Mouse (Mus musculus) limb, embryonic 11.5 days (tissue): ENCODE measurements around the gene Cyth1. TPM values are rescaled to one million over a fixed set of nuclear protein-coding genes. Genes with fewer than 3 reads are reported as not detected.

Experiments used
- ATAC-seq: fragments of 200-750 bp; cut with Nextera tagmentation; 2 replicates; pipeline ENCODE4 v1.8.0; 2017; ENCODE audit warnings: low read depth; ENCODE audit not compliant: insufficient number of reproducible peaks, low FRiP score, low TSS enrichment
- DNase-seq: peaks from one replicate; pipeline ENCODE4 v3.0.0-alpha.2; 2015; ENCODE audit warnings: low spot score
- H3K27ac ChIP-seq: fragments of 300-500 bp; sonication (generic); replicated peaks from 2 replicates; pipeline ENCODE4 v1.5.1; 2014; ENCODE audit warnings: low read depth, mild to moderate bottlenecking, low read length
- H3K27me3 ChIP-seq: fragments of 300-500 bp; sonication (generic); 2 replicates; pipeline ENCODE4 v1.6.1; 2014; ENCODE audit warnings: mild to moderate bottlenecking, low read length, mixed read lengths; ENCODE audit not compliant: control insufficient read depth, insufficient read depth
- H3K36me3 ChIP-seq: fragments of 300-500 bp; sonication (generic); 2 replicates; pipeline ENCODE4 v1.6.1; 2014; ENCODE audit warnings: mild to moderate bottlenecking, low read length, moderate library complexity, mixed read lengths; ENCODE audit not compliant: control insufficient read depth, insufficient read depth
- H3K4me1 ChIP-seq: fragments of 300-500 bp; sonication (generic); 2 replicates; pipeline ENCODE4 v1.6.1; 2014; ENCODE audit warnings: low read length, mixed read lengths; ENCODE audit not compliant: control insufficient read depth, insufficient read depth
- H3K4me2 ChIP-seq: fragments of 300-500 bp; sonication (generic); 2 replicates; pipeline ENCODE4 v1.6.1; 2014; ENCODE audit warnings: low read depth, mild to moderate bottlenecking, moderate library complexity; ENCODE audit not compliant: severe bottlenecking
- H3K4me3 ChIP-seq: fragments of 300-500 bp; sonication (generic); 2 replicates; pipeline ENCODE4 v1.5.1; 2014; ENCODE audit warnings: low read depth, low read length
- H3K9ac ChIP-seq: fragments of 300-500 bp; sonication (generic); 2 replicates; pipeline ENCODE4 v1.6.1; 2014; ENCODE audit warnings: mild to moderate bottlenecking, low read length
- H3K9me3 ChIP-seq: fragments of 300-500 bp; sonication (generic); 2 replicates; pipeline ENCODE4 v1.6.1; 2016; ENCODE audit warnings: low read length; ENCODE audit not compliant: control insufficient read depth
- WGBS: fragments of 180-500 bp; shearing (Covaris S2); extraction: QIAGEN DNeasy Blood & Tissue Kit; methylation state at CpG from one replicate; pipeline ENCODE4 v1.1.7; 2014; 5-methylcytosine and 5-hydroxymethylcytosine counted together
- polyA plus RNA-seq: library from polyadenylated mRNA; unstranded; fragments of >200 nt; fragmentation: Nextera tagmentation; extraction: Ambion mirVana; gene quantifications from 2 replicates; pipeline ENCODE4 v1.2.1, GENCODE M21; 2014

Cyth1 gene
- polyA plus RNA-seq, 1 experiment from 2014 or later = 16.2 TPM

- H3K4me2 ChIP-seq = no peak overlapping the region
- H3K9me3 ChIP-seq = no peaks in the 10 kb centered on the region
- DNase-seq (no peak), ATAC-seq (no peak)
- H3K27ac ChIP-seq = no peak overlapping the region
- no peaks in the 10 kb centered on the region for H3K4me1 ChIP-seq
- H3K27me3 ChIP-seq = no peaks in the 10 kb centered on the region
- 48% methylated on average over 9 of the region's 9 CpGs for WGBS
- no peaks in the 10 kb centered on the region for H3K36me3 ChIP-seq
- H3K4me3 ChIP-seq = no peak overlapping the region
- no peak overlapping the region for H3K9ac ChIP-seq
These were observed 147.3 kb downstream of the Cyth1 start for GRCm38 (mm10) chr11:118101133-118101532.

DNA sequence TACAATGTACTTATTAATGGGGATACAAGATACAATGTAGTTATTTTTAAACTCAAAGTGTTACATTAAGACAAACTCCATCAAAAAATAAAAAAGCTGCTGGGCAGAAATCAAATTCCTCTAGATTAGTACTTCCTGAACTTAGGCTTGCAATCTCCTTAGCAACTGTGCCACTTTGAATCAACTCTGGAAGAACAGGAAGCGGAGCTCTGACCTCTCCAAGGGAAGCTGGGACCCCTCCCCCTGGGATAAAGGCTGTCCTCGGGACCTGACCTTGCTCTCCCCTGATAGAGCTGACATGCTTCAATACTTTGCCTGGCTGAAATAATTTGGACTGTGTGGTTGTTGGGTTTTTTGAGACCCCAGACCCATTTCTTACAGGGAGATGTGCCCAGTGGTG is 151.7 kb downstream of the Cyth1 start:
- H3K36me3 ChIP-seq = no peaks in the 10 kb centered on the region
- no peaks in the 10 kb centered on the region for H3K27me3 ChIP-seq
- H3K4me2 ChIP-seq = no peak overlapping the region
- no peak overlapping the region for H3K4me3 ChIP-seq
- H3K9ac ChIP-seq = no peak overlapping the region
- ATAC-seq = no peak
- no peak for DNase-seq
- H3K27ac ChIP-seq = no peak overlapping the region
- no peaks in the 10 kb centered on the region for H3K9me3 ChIP-seq
- 52% methylated on average over 2 of the region's 2 CpGs for WGBS
- H3K4me1 ChIP-seq = no peaks in the 10 kb centered on the region

DNA sequence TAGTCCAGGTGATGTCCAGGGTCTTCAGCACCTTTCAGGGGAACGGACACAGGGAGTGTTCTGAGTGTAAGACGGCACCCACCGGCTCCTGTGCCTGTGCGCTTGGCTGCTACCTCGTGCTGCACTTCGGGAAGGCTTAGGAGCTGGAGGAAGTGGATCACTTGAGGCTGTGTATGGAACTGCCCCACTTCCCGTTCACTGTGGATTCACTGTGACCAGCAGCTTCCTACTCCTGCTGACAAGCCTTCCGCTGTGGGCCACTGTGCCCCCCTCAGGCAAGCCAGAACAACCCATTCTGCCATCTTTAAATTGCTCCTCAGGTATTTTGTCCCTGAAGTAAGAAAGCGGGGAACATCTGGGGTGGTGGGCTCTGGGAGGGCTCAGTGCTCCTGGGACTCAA is 153.4 kb downstream of the Cyth1 start:
- no peak for DNase-seq
- Histone ChIP-seq H3K4me3 (no peak overlapping the region), H3K4me2 (no peak overlapping the region), H3K4me1 (no peaks in the 10 kb centered on the region), H3K27me3 (no peaks in the 10 kb centered on the region), H3K27ac (no peak overlapping the region), H3K36me3 (no peaks in the 10 kb centered on the region), H3K9me3 (no peaks in the 10 kb centered on the region), H3K9ac (no peak overlapping the region)
- 92% methylated on average over 9 of the region's 9 CpGs for WGBS
- no peak for ATAC-seq

GRCm38 (mm10) chr11:118091002-118091670 is 157.3 kb downstream of the Cyth1 start:
- no peaks in the 10 kb centered on the region for H3K4me1 ChIP-seq
- no peaks in the 10 kb centered on the region for H3K36me3 ChIP-seq
- H3K27me3 ChIP-seq = no peaks in the 10 kb centered on the region
- 86% methylated on average over 23 of the region's 23 CpGs for WGBS
- H3K9me3 ChIP-seq = no peaks in the 10 kb centered on the region
- no peak overlapping the region for H3K4me2 ChIP-seq
- no peak overlapping the region for H3K4me3 ChIP-seq
- ATAC-seq (no peak), DNase-seq (peak; percentile 48)
- no peak overlapping the region for H3K9ac ChIP-seq
- H3K27ac ChIP-seq = no peak overlapping the region

GRCm38 (mm10) chr11:118088896-118089295 is 159.5 kb downstream of the Cyth1 start:
- H3K4me2 ChIP-seq = no peak overlapping the region
- no peaks in the 10 kb centered on the region for H3K4me1 ChIP-seq
- DNase-seq = no peak
- H3K36me3 ChIP-seq = no peaks in the 10 kb centered on the region
- no peaks in the 10 kb centered on the region for H3K27me3 ChIP-seq
- H3K9me3 ChIP-seq = no peaks in the 10 kb centered on the region
- 90% methylated on average over 19 of the region's 19 CpGs for WGBS
- no peak overlapping the region for H3K9ac ChIP-seq
- no peak for ATAC-seq
- no peak overlapping the region for H3K27ac ChIP-seq
- no peak overlapping the region for H3K4me3 ChIP-seq

- Histone ChIP-seq H3K4me3 (no peak overlapping the region), H3K36me3 (no peaks in the 10 kb centered on the region), H3K27me3 (no peaks in the 10 kb centered on the region), H3K9me3 (no peaks in the 10 kb centered on the region), H3K9ac (no peak overlapping the region), H3K4me1 (peaks cover 6% of the 10 kb centered on the region; the same call in 1 of the 2 replicates), H3K4me2 (no peak overlapping the region), H3K27ac (no peak overlapping the region)
- DNase-seq (no peak), ATAC-seq (no peak)
- WGBS = 73% methylated on average over 8 of the region's 8 CpGs
These were observed 162.4 kb downstream of the Cyth1 start for GRCm38 (mm10) chr11:118085961-118086360.

- 79% methylated on average over 4 of the region's 4 CpGs for WGBS
- Histone ChIP-seq H3K4me3 (no peak overlapping the region), H3K9ac (no peak overlapping the region), H3K4me2 (no peak overlapping the region), H3K36me3 (no peaks in the 10 kb centered on the region), H3K27me3 (no peaks in the 10 kb centered on the region), H3K9me3 (no peaks in the 10 kb centered on the region), H3K4me1 (peaks cover 6% of the 10 kb centered on the region; the same call in 1 of the 2 replicates), H3K27ac (no peak overlapping the region)
- DNase-seq = no peak
- ATAC-seq = no peak
These were observed 163.2 kb downstream of the Cyth1 start for GRCm38 (mm10) chr11:118085176-118085575.

GRCm38 (mm10) chr11:118084266-118084665 is 164.1 kb downstream of the Cyth1 start:
- no peak overlapping the region for H3K9ac ChIP-seq
- ATAC-seq (no peak), DNase-seq (no peak)
- H3K4me3 ChIP-seq = no peak overlapping the region
- H3K4me2 ChIP-seq = no peak overlapping the region
- no peak overlapping the region for H3K27ac ChIP-seq
- peaks cover 6% of the 10 kb centered on the region; the same call in 1 of the 2 replicates for H3K4me1 ChIP-seq
- H3K27me3 ChIP-seq = no peaks in the 10 kb centered on the region
- no peaks in the 10 kb centered on the region for H3K9me3 ChIP-seq
- no peaks in the 10 kb centered on the region for H3K36me3 ChIP-seq
- WGBS = 70% methylated on average over 3 of the region's 3 CpGs

DNA sequence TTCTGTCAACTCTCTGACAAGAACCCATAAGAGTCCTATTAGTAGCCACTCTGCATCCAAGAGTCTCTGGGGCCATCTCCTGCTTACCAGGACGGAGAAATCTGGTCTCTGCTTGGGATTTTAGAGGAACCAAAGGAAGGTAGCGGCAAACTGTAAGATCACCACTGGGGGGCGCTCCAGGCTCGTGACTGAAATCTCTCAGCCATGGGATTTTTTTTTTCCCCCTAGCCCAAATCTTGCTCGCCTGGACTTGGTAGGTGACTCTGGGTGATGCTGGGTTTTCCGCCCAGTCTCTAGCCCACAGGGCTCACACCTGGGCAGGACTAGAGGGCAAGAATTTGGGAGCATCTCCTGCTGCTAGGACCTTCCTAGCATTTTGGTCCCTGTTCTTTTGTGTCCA is 164.6 kb downstream of the Cyth1 start:
- Histone ChIP-seq H3K36me3 (no peaks in the 10 kb centered on the region), H3K9me3 (no peaks in the 10 kb centered on the region), H3K27ac (no peak overlapping the region), H3K4me2 (no peak overlapping the region), H3K4me3 (no peak overlapping the region), H3K4me1 (peaks cover 6% of the 10 kb centered on the region; the same call in 1 of the 2 replicates), H3K9ac (no peak overlapping the region), H3K27me3 (no peaks in the 10 kb centered on the region)
- WGBS = 8% methylated on average over 6 of the region's 6 CpGs
- ATAC-seq (no peak), DNase-seq (peak; percentile 89)
